Mouse (Mus musculus): ENCODE results near the gene Zfp512.

- TF ChIP-seq CTCF (IDR thresholded peaks at IDR 0.05; ENCODE audit: low read depth, low read length) (no peak), POLR2A (IDR thresholded peaks at IDR 0.05; ENCODE audit: borderline replicate concordance, low read depth, low read length) (no peak)
These were observed 76.3 kb downstream of the Zfp512 start for GRCm38 (mm10) chr5:31528560-31528959.
